Mouse (Mus musculus) frontal cortex, postnatal 14 days (tissue): ENCODE measurements around the gene Hip1.

Source experiments
- DNase-seq, 2 experiments: peaks; one replicate each; pipeline ENCODE4 v3.0.0; 2022; ENCODE audit warnings: low spot score in 2 of 2

The Hip1 gene

GRCm38 (mm10) chr5:135531306-135531845 is 13.5 kb downstream of the Hip1 start:
- DNase-seq, result no peak

GRCm38 (mm10) chr5:135529964-135530363 is 15.0 kb downstream of the Hip1 start:
- no peak for DNase-seq

- DNase-seq, result no peak
Observed at GRCm38 (mm10) chr5:135529310-135529709, 15.6 kb downstream of the Hip1 start.

- no peak for DNase-seq
Observed at GRCm38 (mm10) chr5:135527986-135528385, 16.9 kb downstream of the Hip1 start.

- no peak for DNase-seq
Observed at GRCm38 (mm10) chr5:135524660-135525560, 20.0 kb downstream of the Hip1 start.

GRCm38 (mm10) chr5:135524087-135524486 is 20.8 kb downstream of the Hip1 start:
- DNase-seq, result no peak

DNA sequence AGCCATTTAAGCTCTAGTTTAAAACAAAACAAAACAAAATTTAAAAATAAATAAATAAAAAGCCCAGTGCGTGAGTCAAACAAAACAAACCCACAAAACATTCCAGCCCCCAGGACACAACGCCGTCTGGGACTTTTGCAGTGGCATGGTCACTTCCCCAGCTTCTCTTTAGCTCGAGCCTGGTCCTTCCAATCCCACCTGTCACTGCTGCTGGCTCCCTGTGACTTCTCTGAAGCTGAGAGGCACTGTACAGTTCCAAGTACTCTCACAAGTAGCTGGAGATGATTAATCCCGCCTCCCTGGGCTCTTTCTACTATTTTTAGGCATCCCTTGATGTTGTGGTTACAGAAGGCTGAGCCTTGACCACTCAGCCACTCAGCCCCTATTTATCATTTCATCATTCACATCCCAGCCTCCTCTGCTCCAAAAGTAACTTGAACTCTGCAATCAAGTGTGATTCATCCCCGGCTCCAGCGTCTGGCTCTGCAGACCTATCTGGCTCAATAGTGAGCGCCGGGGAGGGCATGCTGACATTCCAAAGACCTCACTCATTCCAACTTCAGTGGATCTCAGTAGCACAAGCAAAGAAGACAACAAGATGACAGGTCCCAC is 22.7 kb downstream of the Hip1 start:
- DNase-seq, result no peak

GRCm38 (mm10) chr5:135517348-135517883 is 27.5 kb downstream of the Hip1 start:
- no peak for DNase-seq

DNA sequence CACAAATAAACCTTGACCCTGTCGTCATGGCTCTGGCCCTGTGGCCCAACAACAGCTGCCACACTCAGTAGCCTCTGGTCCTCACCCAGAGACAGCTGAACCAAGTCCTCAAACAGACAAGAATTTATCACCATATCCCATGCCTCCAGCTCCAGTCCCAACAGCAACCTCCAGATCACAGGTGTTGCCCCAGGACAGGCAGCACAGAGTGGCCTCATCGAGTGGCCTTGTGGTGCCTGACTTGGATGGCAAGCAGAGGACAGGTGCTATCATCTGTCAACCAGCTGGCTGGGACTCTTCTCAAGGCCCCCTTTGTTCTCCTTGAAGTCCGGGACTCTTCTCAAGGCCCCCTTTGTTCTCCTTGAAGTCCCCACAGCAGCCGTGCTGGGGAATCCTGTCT is 31.8 kb downstream of the Hip1 start:
- DNase-seq, result no peak

DNA sequence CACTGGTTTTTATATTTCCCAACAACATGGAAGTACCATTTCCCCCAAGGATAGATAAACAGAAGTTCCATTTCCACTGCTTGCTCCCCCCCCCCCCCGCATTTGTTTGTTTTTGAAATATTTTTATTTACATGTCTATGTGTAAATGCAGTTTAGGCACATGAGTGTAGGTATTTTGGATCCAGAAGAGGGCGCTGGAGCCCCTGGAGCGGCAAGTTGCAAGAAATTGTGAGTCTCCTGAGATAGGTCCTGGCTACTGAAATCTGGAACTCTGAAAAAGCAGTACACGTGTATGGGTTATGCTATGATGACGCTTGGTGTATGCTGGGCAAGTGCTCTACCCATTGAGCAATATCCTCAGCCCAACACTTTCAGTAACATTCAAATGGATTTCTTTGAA is 33.8 kb downstream of the Hip1 start:
- DNase-seq, result no peak

GRCm38 (mm10) chr5:135508284-135508683 is 36.6 kb downstream of the Hip1 start:
- no peak for DNase-seq

DNA sequence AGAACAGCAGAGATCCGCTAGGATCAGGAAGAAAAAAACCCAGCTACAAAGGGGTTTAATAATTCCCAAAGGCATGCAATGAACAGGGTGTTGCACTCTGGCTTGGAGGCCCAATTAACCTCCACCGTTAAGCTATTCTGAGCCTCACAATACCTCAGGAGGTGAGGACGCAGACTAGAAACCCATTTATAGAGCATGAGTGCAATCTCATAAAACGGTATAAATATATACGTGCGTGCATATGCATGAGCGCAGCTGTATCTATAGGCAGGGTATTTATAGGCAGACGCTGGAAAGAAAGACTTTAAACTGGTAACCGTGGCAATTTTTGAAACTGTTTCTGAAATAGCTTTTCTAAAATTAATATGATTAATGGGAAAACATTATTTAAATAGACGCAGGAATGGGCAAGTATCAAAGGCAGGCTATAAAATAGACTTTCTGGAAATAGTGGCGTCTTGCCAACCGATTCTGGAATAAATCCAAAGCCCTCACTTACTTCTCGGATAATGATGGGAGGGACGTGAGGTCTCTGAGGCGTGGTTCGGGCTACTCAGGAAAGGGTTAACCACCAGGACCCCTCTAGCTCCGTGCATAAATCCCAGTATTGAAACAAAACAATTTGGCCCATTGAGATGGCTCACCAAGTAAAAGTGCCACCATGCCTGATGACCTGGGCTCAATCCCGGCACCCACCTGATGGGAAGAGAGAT is 37.2 kb downstream of the Hip1 start:
- no peak for DNase-seq

DNA sequence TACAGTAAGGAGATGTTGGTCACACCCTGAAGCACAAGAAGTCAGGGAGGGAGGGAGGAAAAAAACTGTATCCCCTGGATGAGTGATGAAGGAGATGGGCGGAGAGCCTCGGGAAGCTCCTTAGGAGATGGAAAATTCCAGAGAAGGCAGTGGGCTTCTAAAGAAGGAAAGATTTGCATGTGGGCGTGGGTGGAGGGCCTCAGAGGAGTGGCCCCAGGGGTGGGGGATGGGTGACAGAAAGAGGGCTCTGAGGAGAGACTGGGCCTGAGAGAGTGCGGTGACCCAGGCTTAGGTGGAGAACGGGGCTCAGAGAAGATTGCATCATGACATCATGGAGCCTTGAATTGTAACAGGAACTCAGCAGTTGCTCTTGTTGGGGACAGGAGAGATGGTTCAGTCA is 39.5 kb downstream of the Hip1 start:
- DNase-seq, result no peak

DNA sequence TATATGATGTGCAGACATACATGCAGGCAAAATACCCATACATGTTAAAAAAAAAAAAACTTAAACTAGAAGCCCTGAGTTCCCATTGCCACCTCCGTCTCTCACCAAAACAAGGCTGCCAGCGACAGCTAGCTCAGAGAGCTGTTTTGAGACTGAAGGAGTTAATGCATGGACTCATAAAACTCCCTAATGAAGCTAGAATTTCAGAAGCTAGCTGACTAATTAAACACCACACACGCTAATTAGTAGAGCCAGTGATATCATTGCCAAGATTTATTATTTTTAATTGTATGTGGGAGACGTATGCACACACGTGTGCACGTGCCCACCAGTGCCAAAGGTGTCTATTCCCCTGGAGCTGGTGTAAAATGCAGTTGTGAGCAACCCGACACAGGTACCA is 42.0 kb downstream of the Hip1 start:
- no peak for DNase-seq

DNA sequence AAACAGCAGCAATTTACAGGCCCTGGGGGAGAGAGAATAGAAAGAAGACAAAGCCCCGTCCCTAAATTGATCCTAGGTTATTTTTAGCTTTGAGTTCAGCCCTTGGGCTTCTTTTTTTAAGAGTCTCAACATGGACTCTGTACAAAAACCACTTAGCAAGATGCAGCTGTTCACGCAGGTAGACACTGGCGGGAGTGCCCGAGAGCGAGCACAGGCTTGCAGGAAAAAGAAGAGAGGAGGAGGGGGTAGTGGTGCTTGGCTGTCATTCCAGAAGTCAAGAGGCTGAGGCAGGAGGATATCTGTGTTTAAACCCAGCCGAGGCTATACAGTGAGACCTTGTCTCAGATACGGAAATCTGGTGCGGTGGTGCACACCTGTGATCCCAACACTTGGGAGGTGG is 42.9 kb downstream of the Hip1 start:
- no peak for DNase-seq

- DNase-seq, result no peak
Observed at GRCm38 (mm10) chr5:135498914-135499313, 46.0 kb downstream of the Hip1 start.

DNA sequence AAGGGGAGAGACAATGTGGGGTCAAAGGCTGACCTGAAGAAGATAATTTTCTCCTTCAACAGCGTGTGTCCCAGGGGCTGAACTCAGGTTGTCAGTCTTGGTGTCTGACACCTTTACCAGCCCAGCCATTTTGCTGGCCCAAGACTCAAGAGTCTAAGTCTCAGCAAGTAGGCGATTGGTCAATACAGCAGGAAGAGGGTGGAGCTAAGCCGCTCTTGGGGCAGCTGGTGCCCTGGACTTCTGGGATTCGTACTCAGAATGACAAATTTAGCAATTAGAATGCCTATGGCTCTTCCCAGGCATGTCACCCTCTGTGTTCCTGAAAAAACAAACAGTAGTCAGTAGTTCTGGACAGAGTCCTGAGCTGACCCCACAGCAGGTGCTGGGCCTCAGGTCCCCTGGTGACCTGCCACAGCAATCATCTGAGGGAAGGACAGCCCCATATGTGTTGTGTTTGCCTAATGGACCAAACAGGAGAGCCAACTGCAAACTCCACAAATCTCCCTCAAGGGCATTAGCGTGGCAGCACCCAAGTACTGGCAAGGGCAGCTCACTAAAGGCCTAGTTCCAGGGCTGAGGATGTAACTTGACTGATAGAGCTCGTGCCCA is 47.5 kb downstream of the Hip1 start:
- DNase-seq, result no peak

GRCm38 (mm10) chr5:135496489-135496888 is 48.4 kb downstream of the Hip1 start:
- DNase-seq, result no peak

- DNase-seq, result no peak
Observed at GRCm38 (mm10) chr5:135495471-135495870, 49.4 kb downstream of the Hip1 start.

DNA sequence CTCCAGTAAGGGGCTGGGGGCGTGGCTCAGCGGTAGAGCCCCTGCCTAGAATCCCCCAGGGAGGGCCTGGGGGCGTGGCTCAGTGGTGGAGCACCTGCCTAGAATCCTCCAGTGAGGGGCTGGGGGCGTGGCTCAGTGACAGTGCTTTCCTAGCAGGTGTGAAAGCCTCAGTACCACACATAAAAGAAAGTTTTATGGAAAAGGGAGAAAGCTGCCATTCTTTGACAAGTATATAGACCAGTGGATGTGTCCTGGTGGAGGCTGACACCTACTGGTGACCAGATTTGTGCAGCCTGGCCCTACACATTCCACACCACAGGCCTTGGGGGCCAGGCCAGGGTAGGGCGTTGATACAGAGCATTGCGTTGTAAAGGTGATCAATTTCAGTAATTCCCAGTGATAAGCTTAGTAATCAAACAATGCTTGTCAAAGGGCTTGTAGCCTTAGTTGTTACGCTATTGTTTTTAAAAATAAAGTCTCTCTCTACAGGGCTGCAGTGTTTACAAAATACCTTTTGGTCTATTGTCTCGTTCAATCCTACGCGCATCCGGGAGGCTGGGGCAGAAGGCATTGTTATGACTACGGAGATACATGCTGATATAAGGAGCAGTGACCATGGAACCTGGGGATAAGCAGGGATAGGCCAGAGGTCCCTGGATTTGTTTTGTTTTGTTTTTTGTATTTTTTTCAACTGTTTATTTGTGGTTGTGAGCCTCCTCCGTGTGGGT is 50.6 kb downstream of the Hip1 start:
- no peak for DNase-seq

DNA sequence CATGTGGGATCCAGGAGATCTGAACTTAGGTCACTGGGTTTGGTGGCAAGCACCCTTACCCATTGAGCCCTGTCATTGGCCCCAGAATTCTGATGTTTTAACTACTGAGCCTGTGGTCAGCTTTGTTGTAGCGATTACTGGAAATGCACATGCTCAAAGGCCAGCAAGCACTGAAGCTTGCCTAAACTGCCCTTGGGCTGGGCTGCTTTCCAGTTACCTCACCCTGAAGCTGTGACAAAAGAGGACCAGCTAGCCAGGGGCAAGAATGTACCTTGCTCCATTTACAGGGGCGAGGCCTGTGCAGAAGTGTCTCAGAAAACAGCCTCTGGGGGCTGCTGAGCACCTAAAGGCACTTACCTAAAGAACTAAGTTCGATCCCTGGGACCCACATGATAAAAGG is 51.8 kb downstream of the Hip1 start:
- DNase-seq, result no peak
